Mouse (Mus musculus): ENCODE results near the gene Foxp1. TPM values are rescaled to one million over a fixed set of nuclear protein-coding genes. Genes with fewer than 3 reads are reported as not detected.

Foxp1 gene
- polyA plus RNA-seq, 1 experiment from 2014 or later, result 77.5 TPM

- no peak overlapping the region for H3K4me2 ChIP-seq (replicated peaks)
- no peaks in the 10 kb centered on the region for H3K9me3 ChIP-seq (replicated peaks)
- H3K9ac ChIP-seq, result no peak overlapping the region
- H3K36me3 ChIP-seq, result no peaks in the 10 kb centered on the region
- no peak overlapping the region for H3K4me3 ChIP-seq (replicated peaks)
- 0 out of 2 replicates have a peak, but pooled peaks cover 4% of the 10 kb centered on the region for H3K27me3 ChIP-seq
- H3K27ac ChIP-seq (replicated peaks), result no peak overlapping the region
- ATAC-seq (ENCODE audit: insufficient number of reproducible peaks, low FRiP score, low TSS enrichment, low read depth), result no peak
- peaks cover 11% of the 10 kb centered on the region for H3K4me1 ChIP-seq
- 61% methylated on average over 5 of the region's 5 CpGs for WGBS
Observed at GRCm38 (mm10) chr6:99280619-99281018, 241.9 kb downstream of the Foxp1 start.

GRCm38 (mm10) chr6:99277251-99277650 lies 245.3 kb downstream of the Foxp1 start:
- no peaks in the 10 kb centered on the region for H3K9me3 ChIP-seq (replicated peaks)
- ATAC-seq (ENCODE audit: insufficient number of reproducible peaks, low FRiP score, low TSS enrichment, low read depth), result no peak
- no peaks in the 10 kb centered on the region for H3K36me3 ChIP-seq
- 0 out of 2 replicates have a peak, but pooled peaks cover 4% of the 10 kb centered on the region for H3K27me3 ChIP-seq
- 95% methylated on average over 1 of the region's 1 CpGs for WGBS
- H3K4me2 ChIP-seq (replicated peaks), result no peak overlapping the region
- no peak overlapping the region for H3K27ac ChIP-seq (replicated peaks)
- no peaks in the 10 kb centered on the region for H3K4me1 ChIP-seq
- H3K4me3 ChIP-seq (replicated peaks), result no peak overlapping the region
- H3K9ac ChIP-seq, result no peak overlapping the region

GRCm38 (mm10) chr6:99276297-99276653 lies 246.2 kb downstream of the Foxp1 start:
- Histone ChIP-seq H3K9me3 (replicated peaks) (no peaks in the 10 kb centered on the region), H3K4me3 (replicated peaks) (no peak overlapping the region), H3K9ac (no peak overlapping the region), H3K36me3 (no peaks in the 10 kb centered on the region), H3K4me1 (peaks cover 8% of the 10 kb centered on the region; the same call in 1 of the 2 replicates), H3K4me2 (replicated peaks) (no peak overlapping the region), H3K27ac (replicated peaks) (no peak overlapping the region), H3K27me3 (0 out of 2 replicates have a peak, but pooled peaks cover 4% of the 10 kb centered on the region)
- ATAC-seq (ENCODE audit: insufficient number of reproducible peaks, low FRiP score, low TSS enrichment, low read depth), result no peak
- WGBS, result 83% methylated on average over 7 of the region's 7 CpGs

DNA sequence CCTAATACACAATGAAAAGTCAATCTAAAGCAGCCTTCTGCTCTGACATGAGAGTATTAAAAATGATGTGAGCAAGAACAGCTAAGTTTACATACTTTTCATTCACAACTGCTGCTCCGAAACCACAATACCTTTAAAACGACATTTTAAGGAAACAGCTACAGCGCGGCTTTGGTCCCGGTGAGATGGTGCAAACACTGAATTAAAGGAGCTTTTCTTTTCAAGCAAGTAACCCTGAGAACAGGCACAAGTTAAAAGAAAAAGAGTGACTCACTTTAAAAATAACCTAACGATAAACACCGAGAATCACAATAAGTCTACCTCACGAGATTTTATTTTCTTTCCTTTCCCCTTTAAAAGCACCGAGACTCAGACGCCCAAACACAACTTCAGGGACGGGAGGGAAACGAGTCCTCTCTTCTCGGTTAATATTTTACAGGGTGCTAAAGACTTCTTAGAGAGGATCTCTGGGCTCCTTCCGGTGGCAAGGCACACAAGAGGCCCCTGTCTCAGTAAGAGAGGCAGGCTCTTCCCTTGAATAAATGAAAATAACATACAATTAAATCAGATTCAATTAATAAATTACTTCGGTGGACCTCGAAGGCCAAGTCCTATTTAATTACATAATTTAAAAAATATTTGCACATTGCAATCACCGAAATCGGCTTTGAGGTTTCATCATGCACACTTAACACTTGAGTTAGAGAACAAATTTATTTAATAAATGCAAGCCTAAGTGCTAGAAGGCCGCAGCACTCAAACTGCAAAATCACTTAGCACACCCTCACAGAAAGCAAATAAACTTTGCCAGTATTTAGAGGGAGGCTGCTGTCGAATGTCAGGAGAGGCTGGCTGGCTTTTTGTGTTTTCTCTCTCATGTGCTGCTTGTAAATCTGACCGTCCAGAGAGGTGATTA lies 246.9 kb downstream of the Foxp1 start:
- WGBS, result 45% methylated on average over 21 of the region's 21 CpGs
- H3K4me1 ChIP-seq, result peaks cover 15% of the 10 kb centered on the region; the same call in 1 of the 2 replicates
- H3K9ac ChIP-seq, result no peak overlapping the region
- H3K27me3 ChIP-seq, result 0 out of 2 replicates have a peak, but pooled peaks cover 4% of the 10 kb centered on the region
- no peak for ATAC-seq (ENCODE audit: insufficient number of reproducible peaks, low FRiP score, low TSS enrichment, low read depth)
- H3K27ac ChIP-seq (replicated peaks), result no peak overlapping the region
- H3K4me3 ChIP-seq (replicated peaks), result no peak overlapping the region
- no peaks in the 10 kb centered on the region for H3K9me3 ChIP-seq (replicated peaks)
- no peak overlapping the region for H3K4me2 ChIP-seq (replicated peaks)
- no peaks in the 10 kb centered on the region for H3K36me3 ChIP-seq

DNA sequence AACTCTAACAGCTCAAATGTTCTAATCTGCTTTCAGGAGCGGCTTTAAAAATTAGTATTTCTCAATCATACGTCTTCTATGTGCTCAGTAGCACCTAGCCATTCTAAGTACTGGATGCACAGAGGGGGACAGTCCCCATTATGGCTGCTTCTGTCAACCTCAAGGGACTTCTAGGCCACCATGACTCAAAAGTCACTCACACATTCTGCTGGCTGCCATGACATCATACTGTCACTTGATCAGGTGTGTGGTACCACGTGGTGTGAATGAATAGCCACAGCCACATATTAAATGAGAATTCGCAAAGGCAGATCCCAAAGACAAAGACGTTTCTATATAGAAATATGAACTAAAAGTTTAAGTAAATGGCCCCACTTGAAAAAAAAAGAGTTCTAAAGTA lies 247.9 kb downstream of the Foxp1 start:
- Histone ChIP-seq H3K9me3 (replicated peaks) (no peaks in the 10 kb centered on the region), H3K27ac (replicated peaks) (no peak overlapping the region), H3K27me3 (0 out of 2 replicates have a peak, but pooled peaks cover 4% of the 10 kb centered on the region), H3K4me3 (replicated peaks) (no peak overlapping the region), H3K4me1 (peaks cover 24% of the 10 kb centered on the region), H3K36me3 (no peaks in the 10 kb centered on the region), H3K9ac (no peak overlapping the region), H3K4me2 (replicated peaks) (no peak overlapping the region)
- no peak for ATAC-seq (ENCODE audit: insufficient number of reproducible peaks, low FRiP score, low TSS enrichment, low read depth)
- 79% methylated on average over 5 of the region's 5 CpGs for WGBS

GRCm38 (mm10) chr6:99274222-99274621 lies 248.3 kb downstream of the Foxp1 start:
- Histone ChIP-seq H3K4me2 (replicated peaks) (no peak overlapping the region), H3K4me1 (peaks cover 28% of the 10 kb centered on the region), H3K9me3 (replicated peaks) (no peaks in the 10 kb centered on the region), H3K27me3 (0 out of 2 replicates have a peak, but pooled peaks cover 4% of the 10 kb centered on the region), H3K4me3 (replicated peaks) (no peak overlapping the region), H3K36me3 (no peaks in the 10 kb centered on the region), H3K27ac (replicated peaks) (no peak overlapping the region), H3K9ac (no peak overlapping the region)
- no peak for ATAC-seq (ENCODE audit: insufficient number of reproducible peaks, low FRiP score, low TSS enrichment, low read depth)
- 67% methylated on average over 6 of the region's 6 CpGs for WGBS

DNA sequence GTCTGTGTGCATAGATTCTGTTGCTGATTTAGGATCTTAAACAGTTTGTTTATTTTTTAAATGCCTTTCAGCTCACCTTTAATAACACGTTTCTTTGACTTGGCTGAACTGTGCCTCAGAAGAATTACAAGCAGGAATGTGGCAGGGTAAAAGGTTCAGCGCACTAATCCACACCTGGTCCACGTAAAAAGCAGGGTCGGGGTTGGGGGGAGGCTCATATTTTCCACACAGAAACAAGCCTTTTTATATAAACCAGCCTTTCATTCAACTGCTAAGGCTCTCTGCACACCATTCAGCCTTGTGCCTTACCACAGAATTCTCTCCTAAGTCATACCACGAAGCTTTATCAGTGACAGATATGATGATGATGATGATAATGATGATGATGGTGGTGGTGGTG lies 249.3 kb downstream of the Foxp1 start:
- ATAC-seq (ENCODE audit: insufficient number of reproducible peaks, low FRiP score, low TSS enrichment, low read depth), result no peak

DNA sequence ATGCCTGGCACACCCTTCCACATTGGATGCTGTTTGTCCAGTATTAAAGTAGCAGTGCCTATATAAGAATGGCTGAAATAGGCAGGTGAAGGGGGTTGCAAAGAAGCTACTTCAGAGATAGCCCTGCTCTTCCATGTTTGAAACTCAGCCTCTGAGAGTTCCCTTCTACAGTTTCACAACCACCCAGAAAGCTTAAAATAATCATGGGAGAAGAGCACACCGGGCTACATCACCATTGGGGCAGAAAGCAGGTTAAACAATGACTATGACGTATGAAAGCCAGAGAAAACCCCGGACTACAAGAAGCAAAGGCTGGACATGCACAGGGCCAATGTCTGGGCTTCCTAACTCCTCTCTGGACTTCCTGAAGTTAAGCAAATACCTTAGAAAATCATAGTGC lies 250.3 kb downstream of the Foxp1 start:
- Histone ChIP-seq H3K4me1 (peaks cover 34% of the 10 kb centered on the region), H3K9me3 (replicated peaks) (no peaks in the 10 kb centered on the region), H3K4me2 (replicated peaks) (no peak overlapping the region), H3K27ac (replicated peaks) (no peak overlapping the region), H3K9ac (no peak overlapping the region), H3K36me3 (no peaks in the 10 kb centered on the region), H3K4me3 (replicated peaks) (no peak overlapping the region), H3K27me3 (no peaks in the 10 kb centered on the region)
- 81% methylated on average over 3 of the region's 3 CpGs for WGBS
- ATAC-seq (ENCODE audit: insufficient number of reproducible peaks, low FRiP score, low TSS enrichment, low read depth), result no peak

More for the DNA sequence above, 249.3 kb downstream of the Foxp1 start:
- Histone ChIP-seq H3K4me1 (peaks cover 31% of the 10 kb centered on the region), H3K9ac (no peak overlapping the region), H3K4me2 (replicated peaks) (no peak overlapping the region), H3K27me3 (0 out of 2 replicates have a peak, but pooled peaks cover 4% of the 10 kb centered on the region), H3K36me3 (no peaks in the 10 kb centered on the region), H3K27ac (replicated peaks) (no peak overlapping the region), H3K4me3 (replicated peaks) (no peak overlapping the region), H3K9me3 (replicated peaks) (no peaks in the 10 kb centered on the region)
- WGBS, result 39% methylated on average over 5 of the region's 5 CpGs

- H3K9ac ChIP-seq, result no peak overlapping the region
- no peak overlapping the region for H3K27ac ChIP-seq (replicated peaks)
- peaks cover 34% of the 10 kb centered on the region for H3K4me1 ChIP-seq
- no peak for ATAC-seq (ENCODE audit: insufficient number of reproducible peaks, low FRiP score, low TSS enrichment, low read depth)
- H3K4me3 ChIP-seq (replicated peaks), result no peak overlapping the region
- H3K36me3 ChIP-seq, result no peaks in the 10 kb centered on the region
- WGBS, result 63% methylated on average over 7 of the region's 7 CpGs
- no peaks in the 10 kb centered on the region for H3K9me3 ChIP-seq (replicated peaks)
- no peaks in the 10 kb centered on the region for H3K27me3 ChIP-seq
- H3K4me2 ChIP-seq (replicated peaks), result no peak overlapping the region
Observed at GRCm38 (mm10) chr6:99271741-99272140, 250.8 kb downstream of the Foxp1 start.

- WGBS, result 22% methylated on average over 6 of the region's 6 CpGs
- Histone ChIP-seq H3K36me3 (no peaks in the 10 kb centered on the region), H3K9ac (no peak overlapping the region), H3K4me2 (replicated peaks) (no peak overlapping the region), H3K4me1 (peaks cover 48% of the 10 kb centered on the region), H3K9me3 (replicated peaks) (no peaks in the 10 kb centered on the region), H3K27me3 (no peaks in the 10 kb centered on the region), H3K4me3 (replicated peaks) (no peak overlapping the region), H3K27ac (replicated peaks) (no peak overlapping the region)
- no peak for ATAC-seq (ENCODE audit: insufficient number of reproducible peaks, low FRiP score, low TSS enrichment, low read depth)
Observed at GRCm38 (mm10) chr6:99269921-99270320, 252.6 kb downstream of the Foxp1 start.

- no peak overlapping the region for H3K27ac ChIP-seq (replicated peaks)
- H3K9ac ChIP-seq, result no peak overlapping the region
- no peaks in the 10 kb centered on the region for H3K36me3 ChIP-seq
- no peaks in the 10 kb centered on the region for H3K9me3 ChIP-seq (replicated peaks)
- 52% methylated on average over 20 of the region's 20 CpGs for whole genome bisulfite sequencing
- H3K4me2 ChIP-seq (replicated peaks), result no peak overlapping the region
- 0 out of 2 replicates have a peak, but pooled peaks cover 3% of the 10 kb centered on the region for H3K27me3 ChIP-seq
- H3K4me1 ChIP-seq, result peaks cover 60% of the 10 kb centered on the region
- no peak overlapping the region for H3K4me3 ChIP-seq (replicated peaks)
- ATAC-seq (ENCODE audit: insufficient number of reproducible peaks, low FRiP score, low TSS enrichment, low read depth), result no peak
Observed at GRCm38 (mm10) chr6:99268171-99269061, 254.1 kb downstream of the Foxp1 start.
